Mouse (Mus musculus) heart, postnatal 36 days (tissue): ENCODE results near the gene Ccdc92b. TPM values are rescaled to one million over a fixed set of nuclear protein-coding genes. Genes with fewer than 3 reads are reported as not detected.

Source experiments
- DNase-seq, 2 experiments: peaks; one replicate each; pipeline ENCODE4 v3.0.0; 2021 to 2022
- intact Hi-C: fragments of 180-260 bp; cut with DNase I; formaldehyde crosslinking; loops from one replicate; pipeline ENCODE4 v1.15.1; 2025
- total RNA-seq, 2 experiments: library from RNA; stranded (reverse); gene quantifications; 2 replicates each; pipeline ENCODE4 v1.2.3; 2021

Gene Ccdc92b
- total RNA-seq, 2 experiments from 2014 or later: 0.33 to 0.36 TPM

DNA sequence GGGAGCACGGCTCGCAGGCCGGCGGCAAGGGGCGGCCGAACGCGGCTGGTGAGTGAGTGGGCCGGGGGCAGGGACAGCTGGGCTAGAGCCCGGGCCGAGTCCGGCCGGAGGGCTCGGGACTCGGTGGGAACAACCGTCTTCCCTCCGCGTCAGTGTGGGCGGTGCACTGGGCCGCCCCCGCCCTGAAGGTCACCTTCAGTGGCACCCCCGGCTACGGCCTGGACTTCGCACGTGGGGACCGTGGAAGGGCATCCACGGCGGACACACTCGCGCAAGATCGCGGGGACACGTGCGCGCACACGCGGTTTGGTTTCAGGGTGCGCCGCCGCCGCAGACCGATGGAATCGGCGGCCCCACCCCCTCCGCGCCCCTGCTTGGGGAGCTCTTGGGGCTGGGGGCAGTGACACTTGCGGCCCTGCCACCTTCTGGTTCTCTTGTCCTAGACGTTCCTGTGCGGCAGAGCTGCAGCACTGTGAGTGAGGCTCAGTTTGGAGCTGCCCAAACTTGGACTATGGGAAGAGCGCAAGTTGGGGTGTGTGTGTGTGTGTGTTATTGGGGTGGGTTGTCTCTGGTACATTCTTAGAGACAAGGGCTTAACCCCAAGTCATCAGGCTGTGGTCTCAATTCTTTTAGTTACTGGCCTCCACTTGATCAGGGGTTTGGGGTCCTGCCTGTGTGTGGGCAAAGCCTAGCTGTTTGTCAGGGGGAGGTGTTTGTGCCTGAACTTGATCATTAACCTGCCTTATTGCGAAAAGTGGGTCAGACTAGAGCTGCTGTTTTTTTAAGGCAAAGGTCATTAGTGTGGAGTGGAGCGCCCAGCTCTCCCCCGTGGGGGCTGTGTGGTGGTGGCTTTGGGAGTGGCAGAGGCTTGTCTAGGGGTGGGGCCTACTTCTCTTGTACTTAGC lies 30.5 kb downstream of the Ccdc92b start:
- intact Hi-C loops: loop anchor here (1.0 to 5.0 kb wide), 2 partner anchors 73 to 117 kb away; no protein-coding TSS in a partner anchor
- DNase-seq: peak; percentile 25 to 26

- intact Hi-C loops: loop anchor here (5.0 kb wide), 1 partner anchor 117 kb away; no protein-coding TSS in a partner anchor
- DNase-seq: no peak
Observed at GRCm38 (mm10) chr11:74650576-74651100, 31.2 kb downstream of the Ccdc92b start.

- intact Hi-C loops: loop anchor here (5.0 kb wide), 1 partner anchor 115 kb away; no protein-coding TSS in a partner anchor
- peak; percentile 44 to 58 for DNase-seq
Observed at GRCm38 (mm10) chr11:74652791-74653191, 33.4 kb downstream of the Ccdc92b start.

GRCm38 (mm10) chr11:74653385-74653784 lies 34.0 kb downstream of the Ccdc92b start:
- intact Hi-C loops: loop anchor here (5.0 kb wide), 1 partner anchor 114 kb away; no protein-coding TSS in a partner anchor
- DNase-seq: peak in 1 of 2 experiments; percentile 42

GRCm38 (mm10) chr11:74655941-74656340 lies 36.5 kb downstream of the Ccdc92b start:
- intact Hi-C loops: no loop called here
- DNase-seq: no peak

DNA sequence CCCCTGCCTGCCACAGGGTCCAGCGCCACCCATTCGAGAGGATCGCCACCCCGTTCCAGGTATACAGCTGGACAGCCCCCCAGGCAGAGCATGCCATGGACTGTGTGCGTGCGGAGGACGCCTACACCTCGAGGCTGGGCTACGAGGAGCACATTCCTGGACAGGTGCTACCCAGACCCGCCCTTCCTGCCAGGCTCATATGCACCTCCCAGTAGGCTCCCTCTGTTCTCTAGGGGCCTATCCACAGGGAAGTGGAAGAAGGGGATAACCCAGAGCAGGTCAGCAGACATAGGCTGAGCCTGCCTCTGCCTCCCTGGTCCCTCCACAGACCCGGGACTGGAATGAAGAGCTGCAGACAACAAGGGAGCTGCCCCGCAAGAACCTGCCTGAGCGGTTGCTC lies 40.9 kb downstream of the Ccdc92b start:
- DNase-seq: no peak
- intact Hi-C loops: no loop called here

- DNase-seq: no peak
Observed at GRCm38 (mm10) chr11:74661641-74662040, 42.2 kb downstream of the Ccdc92b start.

DNA sequence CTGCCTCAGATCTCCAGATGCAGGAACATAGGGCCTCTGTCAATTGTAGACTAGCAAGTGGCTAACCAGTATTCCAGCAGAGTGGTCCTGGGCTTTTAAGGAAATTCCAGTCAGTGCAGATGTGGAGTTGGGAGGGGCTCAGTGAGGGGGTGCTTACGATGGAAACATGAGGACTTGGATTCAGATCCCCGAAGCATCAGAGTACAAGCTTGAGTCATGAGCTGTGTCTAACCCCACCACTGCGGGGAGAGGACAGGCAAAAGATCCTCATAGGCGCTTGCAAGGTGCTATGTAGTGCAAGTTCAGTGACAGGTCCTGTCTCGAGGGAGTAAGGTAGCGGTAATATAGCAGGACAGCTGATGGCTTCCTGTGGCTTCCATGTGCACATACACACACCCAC lies 42.8 kb downstream of the Ccdc92b start:
- intact Hi-C loops: no loop called here
- no peak for DNase-seq

More at GRCm38 (mm10) chr11:74661641-74662040, 42.2 kb downstream of the Ccdc92b start:
- intact Hi-C loops: no loop called here

DNA sequence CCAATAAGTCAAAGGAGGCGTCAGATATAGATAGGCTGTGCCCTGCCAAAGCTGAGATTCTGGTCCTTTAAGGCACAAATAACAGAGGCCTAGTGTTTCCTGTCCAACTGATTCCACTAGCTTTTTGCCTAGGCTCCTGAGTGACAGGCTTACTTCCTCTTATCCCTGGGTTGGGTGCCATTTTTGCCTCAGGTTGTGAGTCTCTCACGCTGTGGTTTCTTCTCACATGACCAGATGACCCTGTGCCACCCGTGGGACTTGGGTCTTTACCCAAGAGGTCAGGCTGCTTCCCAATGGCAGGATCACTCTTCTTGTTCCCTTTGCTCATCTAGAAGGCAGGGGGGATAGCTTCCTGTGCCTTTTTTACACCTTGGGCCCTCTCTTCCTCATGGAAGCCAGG lies 44.9 kb downstream of the Ccdc92b start:
- intact Hi-C loops: no loop called here
- DNase-seq: no peak

GRCm38 (mm10) chr11:74664906-74665305 lies 45.5 kb downstream of the Ccdc92b start:
- DNase-seq: no peak
- intact Hi-C loops: no loop called here

DNA sequence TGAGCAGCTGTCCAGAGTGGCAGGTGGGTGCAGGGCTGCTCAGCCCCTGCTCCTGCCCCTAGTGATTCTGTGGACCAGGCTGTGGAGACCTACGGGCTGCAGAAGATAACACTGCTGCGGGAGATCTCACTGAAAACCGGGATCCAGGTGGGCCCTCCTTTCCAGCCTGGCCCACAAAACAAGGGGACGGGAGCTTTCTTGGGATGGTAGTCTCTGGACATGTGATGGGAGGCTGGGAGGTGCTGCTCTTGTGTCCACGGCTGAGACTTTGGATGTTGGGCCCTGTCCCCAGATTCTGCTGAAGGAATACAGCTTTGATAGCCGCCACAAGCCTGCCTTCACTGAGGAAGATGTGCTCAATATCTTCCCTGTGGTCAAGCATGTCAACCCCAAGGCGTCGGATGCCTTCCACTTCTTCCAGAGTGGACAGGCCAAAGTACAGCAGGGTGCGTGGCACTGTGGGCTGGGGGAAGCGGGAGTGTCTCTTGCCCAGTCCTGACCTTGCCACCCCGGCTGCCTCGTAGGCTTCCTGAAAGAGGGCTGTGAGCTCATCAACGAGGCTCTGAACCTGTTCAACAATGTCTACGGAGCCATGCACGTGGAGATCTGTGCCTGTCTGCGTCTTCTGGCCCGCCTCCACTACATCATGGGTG lies 46.4 kb downstream of the Ccdc92b start:
- intact Hi-C loops: no loop called here
- DNase-seq: no peak

DNA sequence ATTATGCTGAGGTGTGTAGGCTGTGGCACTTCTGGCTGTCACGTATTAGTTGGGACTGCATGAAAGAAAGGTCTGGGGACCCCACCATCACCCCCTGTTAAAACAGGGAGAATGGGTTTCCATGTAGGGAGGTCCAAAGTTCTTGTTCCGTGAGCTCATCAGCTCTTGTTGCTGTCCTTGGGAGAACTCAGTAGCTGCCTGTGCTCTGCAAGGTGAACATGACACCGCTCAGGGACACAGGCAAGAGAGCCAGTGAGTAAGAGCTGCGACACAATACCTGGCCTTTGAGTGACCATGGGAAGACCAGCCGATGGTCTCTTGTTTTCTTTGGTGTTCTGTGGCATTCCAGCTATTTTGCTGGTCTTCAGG lies 46.9 kb downstream of the Ccdc92b start:
- DNase-seq: no peak
- intact Hi-C loops: no loop called here

- intact Hi-C loops: no loop called here
- DNase-seq: no peak
Observed at GRCm38 (mm10) chr11:74666776-74667581, 47.6 kb downstream of the Ccdc92b start.

GRCm38 (mm10) chr11:74667582-74668010 lies 48.2 kb downstream of the Ccdc92b start:
- intact Hi-C loops: no loop called here
- no peak for DNase-seq

DNA sequence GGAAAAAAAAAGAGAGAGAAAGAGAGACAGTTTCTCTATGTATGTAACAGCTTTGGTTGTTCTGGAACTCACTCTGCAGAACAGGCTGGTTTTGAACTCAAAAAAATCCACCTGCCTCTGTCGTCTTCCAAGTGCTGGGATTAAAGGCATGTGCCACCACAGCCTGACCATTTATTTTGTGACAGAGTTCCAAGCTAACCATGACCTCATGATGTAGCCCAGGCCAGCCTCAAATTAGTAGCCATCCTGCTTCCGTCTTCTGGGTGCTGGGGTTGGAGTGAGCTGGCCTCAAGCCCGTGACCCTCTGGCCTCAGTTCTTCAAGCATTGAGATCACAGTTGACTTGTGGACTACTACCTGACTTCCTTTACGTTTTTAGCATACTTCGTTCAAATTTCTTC lies 49.1 kb downstream of the Ccdc92b start:
- intact Hi-C loops: no loop called here
- no peak for DNase-seq

DNA sequence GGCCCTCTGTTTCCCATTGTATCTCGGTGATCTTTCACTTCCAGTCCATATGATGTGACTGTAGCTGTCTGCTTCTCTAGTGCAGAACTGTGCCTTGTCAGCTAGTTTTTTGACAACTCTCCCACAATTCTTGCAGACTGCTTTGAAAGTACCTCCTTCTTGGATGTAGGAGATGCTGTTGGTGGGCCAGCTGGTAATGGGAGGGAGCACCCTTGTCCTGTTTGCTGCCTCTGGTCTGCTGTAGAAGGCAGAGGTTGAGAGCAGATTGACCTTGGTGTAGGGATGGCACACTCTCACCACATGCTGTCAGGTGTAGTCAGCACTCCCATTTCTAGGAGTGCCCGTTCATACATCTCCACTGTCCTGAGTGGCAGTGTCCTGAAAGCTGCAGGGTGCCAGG lies 49.6 kb downstream of the Ccdc92b start:
- DNase-seq: no peak
- intact Hi-C loops: no loop called here

- no peak for DNase-seq
- intact Hi-C loops: no loop called here
Observed at GRCm38 (mm10) chr11:74670151-74670550, 50.7 kb downstream of the Ccdc92b start.

DNA sequence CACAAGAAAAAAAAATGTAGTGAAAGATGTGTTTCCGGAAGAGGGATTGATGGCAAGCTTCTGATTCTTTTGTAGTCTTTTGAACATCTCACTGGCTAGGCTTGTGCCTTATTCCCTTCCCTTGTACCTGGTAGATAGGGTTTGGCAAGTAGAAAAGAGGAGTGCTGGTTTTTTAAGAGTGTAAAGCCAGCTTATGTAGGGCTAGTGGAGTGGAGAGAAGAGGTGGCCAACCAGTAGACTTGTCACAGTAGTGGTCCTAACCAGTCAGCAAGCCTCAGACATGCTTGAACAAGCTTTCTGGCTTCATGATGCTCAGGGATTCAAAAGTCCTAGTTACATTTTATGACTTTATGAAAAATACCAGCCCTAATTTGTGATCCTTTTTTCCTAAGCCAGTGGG lies 51.6 kb downstream of the Ccdc92b start:
- DNase-seq: no peak
- intact Hi-C loops: no loop called here

- no peak for DNase-seq
- intact Hi-C loops: no loop called here
Observed at GRCm38 (mm10) chr11:74671839-74672238, 52.4 kb downstream of the Ccdc92b start.

GRCm38 (mm10) chr11:74672901-74673513 lies 53.6 kb downstream of the Ccdc92b start:
- no peak for DNase-seq
- intact Hi-C loops: no loop called here
